Mouse (Mus musculus) lung, embryonic 14.5 days (tissue): ENCODE results near the gene Gm49776. TPM values are rescaled to one million over a fixed set of nuclear protein-coding genes. Genes with fewer than 3 reads are reported as not detected.

Experiments
- ATAC-seq: fragments of 200-750 bp; cut with Nextera tagmentation; 2 replicates; pipeline ENCODE4 v1.8.0; 2017; ENCODE audit warnings: mild to moderate bottlenecking, moderate TSS enrichment, moderate library complexity; ENCODE audit not compliant: insufficient read depth
- DNase-seq: peaks from one replicate; pipeline ENCODE4 v3.0.0-alpha.2; 2015
- H3K27ac ChIP-seq: fragments of 300-500 bp; sonication (generic); 2 replicates; pipeline ENCODE4 v1.5.1; 2014; ENCODE audit warnings: low read depth, mild to moderate bottlenecking, moderate library complexity
- H3K27me3 ChIP-seq: fragments of 300-500 bp; sonication (generic); 2 replicates; pipeline ENCODE4 v1.6.1; 2014; ENCODE audit warnings: low read length, control low read depth; ENCODE audit not compliant: insufficient read depth
- H3K36me3 ChIP-seq: fragments of 300-500 bp; sonication (generic); 2 replicates; pipeline ENCODE4 v1.6.1; 2014; ENCODE audit warnings: control low read depth; ENCODE audit not compliant: insufficient read depth
- H3K4me1 ChIP-seq: fragments of 300-500 bp; sonication (generic); 2 replicates; pipeline ENCODE4 v1.6.1; 2014; ENCODE audit warnings: antibody characterized with exemption, control low read depth; ENCODE audit not compliant: insufficient read depth
- H3K4me2 ChIP-seq: fragments of 300-500 bp; sonication (generic); 2 replicates; pipeline ENCODE4 v1.6.1; 2014; ENCODE audit warnings: mild to moderate bottlenecking
- H3K4me3 ChIP-seq: fragments of 300-500 bp; sonication (generic); 2 replicates; pipeline ENCODE4 v1.5.1; 2014; ENCODE audit warnings: low read depth, low read length
- H3K9ac ChIP-seq: fragments of 300-500 bp; sonication (generic); 2 replicates; pipeline ENCODE4 v1.6.1; 2014
- H3K9me3 ChIP-seq: fragments of 300-500 bp; sonication (generic); 2 replicates; pipeline ENCODE4 v1.6.1; 2016; ENCODE audit warnings: low read depth, low read length, control low read depth
- CTCF ChIP-seq: IDR thresholded peaks from 2 replicates; pipeline ENCODE4 v1.5.1; 2016; ENCODE audit warnings: antibody characterized with exemption, low read depth
- WGBS: fragments of 180-500 bp; shearing (Covaris S2); extraction: QIAGEN DNeasy Blood & Tissue Kit; methylation state at CpG from one replicate; pipeline ENCODE4 v1.1.7; 2014; 5-methylcytosine and 5-hydroxymethylcytosine counted together
- polyA plus RNA-seq: library from polyadenylated mRNA; unstranded; fragments of >200 nt; fragmentation: Nextera tagmentation; extraction: Ambion mirVana; gene quantifications from 2 replicates; pipeline ENCODE4 v1.2.1, GENCODE M21; 2014

Gm49776 gene
- polyA plus RNA-seq, 1 experiment from 2014 or later, result 2.5 TPM

- Histone ChIP-seq H3K9me3 (no peaks in the 10 kb centered on the region), H3K27ac (peak within 1 kb of the TSS; percentile 91), H3K9ac (peak within 1 kb of the TSS; percentile 95), H3K27me3 (no peaks in the 10 kb centered on the region), H3K4me3 (peak within 1 kb of the TSS; percentile 97), H3K4me1 (peaks cover 12% of the 10 kb centered on the region; the same call in 1 of the 2 replicates), H3K4me2 (peak within 1 kb of the TSS; percentile 80), H3K36me3 (peaks cover 68% of the 10 kb centered on the region)
- ATAC-seq (peak; percentile 96), DNase-seq (peak; percentile 100)
- under 1% methylated on average over 102 of the region's 102 CpGs for WGBS
- no peak; the same call in none of the 2 replicates for TF ChIP-seq CTCF
Observed at GRCm38 (mm10) chr16:18248433-18249363, 9.4 kb downstream of the Gm49776 start, which contains the start of the genes Trmt2a and Ranbp1. Gene Trmt2a (plus strand): TSS chr16:18248679. Gene Ranbp1 (minus strand): TSS chr16:18248732.

GRCm38 (mm10) chr16:18247521-18248399 lies 10.4 kb downstream of the Gm49776 start:
- peak; percentile 0; the same call in 1 of the 2 replicates for ATAC-seq
- WGBS, result under 1% methylated on average over 33 of the region's 33 CpGs
- peak; percentile 60 for DNase-seq
- Histone ChIP-seq H3K9ac (peak overlapping the region; percentile 95), H3K36me3 (peaks cover 68% of the 10 kb centered on the region), H3K4me1 (peaks cover 12% of the 10 kb centered on the region; the same call in 1 of the 2 replicates), H3K4me2 (peak overlapping the region; percentile 80), H3K27ac (peak overlapping the region; percentile 91), H3K9me3 (no peaks in the 10 kb centered on the region), H3K4me3 (peak overlapping the region; percentile 97), H3K27me3 (no peaks in the 10 kb centered on the region)
- no peak for TF ChIP-seq CTCF

GRCm38 (mm10) chr16:18241581-18241980 lies 16.5 kb downstream of the Gm49776 start:
- Histone ChIP-seq H3K4me3 (no peak overlapping the region), H3K4me2 (no peak overlapping the region), H3K9ac (no peak overlapping the region), H3K27ac (no peak overlapping the region), H3K27me3 (no peaks in the 10 kb centered on the region), H3K36me3 (peaks cover 88% of the 10 kb centered on the region), H3K4me1 (peaks cover under 1% of the 10 kb centered on the region; the same call in 1 of the 2 replicates), H3K9me3 (no peaks in the 10 kb centered on the region)
- TF ChIP-seq CTCF, result no peak
- ATAC-seq (no peak), DNase-seq (no peak)
- WGBS, result 91% methylated on average over 10 of the region's 10 CpGs

- Histone ChIP-seq H3K9ac (no peak overlapping the region; the same call in 1 of the 2 replicates), H3K9me3 (no peaks in the 10 kb centered on the region), H3K4me3 (peak overlapping the region; percentile 83; the same call in 1 of the 2 replicates), H3K4me1 (peaks cover 6% of the 10 kb centered on the region; the same call in 1 of the 2 replicates), H3K4me2 (peak overlapping the region; percentile 83; the same call in 1 of the 2 replicates), H3K27me3 (no peaks in the 10 kb centered on the region), H3K27ac (peak overlapping the region; percentile 89; the same call in 1 of the 2 replicates), H3K36me3 (peaks cover 41% of the 10 kb centered on the region)
- no peak for TF ChIP-seq CTCF
- no peak for DNase-seq
- ATAC-seq, result no peak
- 70% methylated on average over 7 of the region's 7 CpGs for WGBS
Observed at GRCm38 (mm10) chr16:18236676-18237501, 21.2 kb downstream of the Gm49776 start.

- peak overlapping the region; percentile 83 for H3K4me3 ChIP-seq
- H3K4me2 ChIP-seq, result peak overlapping the region; percentile 83
- 3% methylated on average over 19 of the region's 19 CpGs for WGBS
- DNase-seq (peak; percentile 70), ATAC-seq (peak; percentile 74)
- no peaks in the 10 kb centered on the region for H3K9me3 ChIP-seq
- H3K4me1 ChIP-seq, result peaks cover 6% of the 10 kb centered on the region; the same call in 1 of the 2 replicates
- peak overlapping the region; percentile 86 for H3K9ac ChIP-seq
- H3K36me3 ChIP-seq, result peaks cover 27% of the 10 kb centered on the region
- no peaks in the 10 kb centered on the region for H3K27me3 ChIP-seq
- no peak for TF ChIP-seq CTCF
- peak overlapping the region; percentile 89 for H3K27ac ChIP-seq
Observed at GRCm38 (mm10) chr16:18235389-18236065, 22.6 kb downstream of the Gm49776 start.
